Mouse (Mus musculus): ENCODE measurements around the gene Syt1.

GRCm38 (mm10) chr10:108457054-108457453, 553.7 kb downstream of the Syt1 start:
- TF ChIP-seq POLR2A (IDR thresholded peaks at IDR 0.05; ENCODE audit: insufficient read depth, low read depth, low read length) (no peak), CTCF (IDR thresholded peaks at IDR 0.05) (no peak)
